In the genomic region with DNA sequence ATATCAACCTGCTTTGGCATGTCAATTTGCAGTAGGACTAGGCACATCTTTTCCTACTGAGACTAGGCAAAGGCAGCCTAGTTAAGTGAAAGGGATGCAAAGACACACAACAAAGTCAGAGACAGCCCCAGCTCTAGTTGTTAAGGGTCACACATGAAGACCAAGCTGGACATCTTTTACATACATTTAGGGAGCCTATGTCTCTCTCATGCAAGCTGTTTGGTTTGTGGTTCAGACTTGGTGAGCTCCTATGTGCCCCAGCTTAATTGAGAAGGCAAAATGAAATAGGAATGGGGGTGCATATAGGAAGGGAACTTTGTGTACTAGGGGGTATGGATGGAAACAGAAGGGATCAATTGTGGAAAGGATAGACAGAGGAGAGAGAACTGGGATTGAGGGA, we compare ENCODE assay signal across 21 mouse cellular contexts. TPM values are rescaled to one million over a fixed set of nuclear protein-coding genes. Genes with fewer than 3 reads are reported as not detected.
"Had no signal": no experiment of that assay in that cellular context is flagged by ENCODE, and none has a peak within 500 bp of the region (broad histone marks: within the 10 kb centered on the region; RNA-seq: fewer than 3 reads in every experiment).

Gene Olfr1228 (minus strand): TSS at position 101 of the 400 bp plus-strand sequence.

- DNase-seq: left cerebral cortex, postnatal 4 days; liver; liver, embryonic 13.5 days; liver, postnatal 0 days; lung, adult 18-20 months; lung, adult 2 months; lung, embryonic 14.5 days; lung, postnatal 10 days; lung, postnatal 14 days; lung, postnatal 36 days; lung, postnatal 4 days; midbrain, embryonic 14.5 days had no signal

RNA-seq across cellular contexts. Expression of gene Olfr1228, which starts in this region (rescaled TPM):
- total RNA-seq: left cerebral cortex, postnatal 10 days; left cerebral cortex, postnatal 14 days; left cerebral cortex, postnatal 25 days; left cerebral cortex, postnatal 36 days; left cerebral cortex, postnatal 4 days; liver, adult 2 months; megakaryocyte progenitor cell, adult 5-6 weeks; megakaryocyte, adult 5-6 weeks; megakaryocyte-erythroid progenitor cell, adult 5-6 weeks; midbrain, postnatal 0 days had no signal
